Mouse (Mus musculus) heart, postnatal 10 days (tissue): ENCODE results near the gene Best1. TPM values are rescaled to one million over a fixed set of nuclear protein-coding genes. Genes with fewer than 3 reads are reported as not detected.

Source experiments
- DNase-seq, 2 experiments: peaks; one replicate each; pipeline ENCODE4 v3.0.0; 2021
- intact Hi-C: fragments of 180-260 bp; cut with DNase I; formaldehyde crosslinking; loops from one replicate; pipeline ENCODE4 v1.15.1; 2025
- total RNA-seq, 2 experiments: library from RNA; stranded (reverse); gene quantifications; 2 replicates each; pipeline ENCODE4 v1.2.3; 2021

The Best1 gene
- total RNA-seq, 2 experiments from 2014 or later = 0.20 to 0.36 TPM

DNA sequence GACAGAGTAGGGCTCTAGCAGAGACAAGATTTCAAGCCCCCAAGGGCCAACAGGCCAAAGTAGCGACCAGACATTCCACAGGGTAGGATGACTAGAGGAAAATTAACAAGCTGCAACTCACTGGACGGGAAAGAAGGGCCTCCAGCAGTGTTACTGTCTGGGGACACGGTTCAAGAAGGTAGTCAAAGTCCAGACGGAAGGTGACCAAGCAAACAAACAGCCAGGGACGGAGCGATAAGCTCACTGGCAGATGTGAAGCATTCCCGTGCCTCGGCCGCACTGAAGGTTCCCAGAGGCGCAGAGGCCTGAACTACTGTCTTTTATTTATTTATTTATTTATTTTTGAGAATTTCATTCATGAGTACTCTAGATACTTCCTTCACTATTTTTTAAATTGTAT, 24.3 kb downstream of the Best1 start:
- intact Hi-C loops = loop anchor here (5.0 kb wide), 1 partner anchor 840 kb away; the partner anchor contains the start of gene Asrgl1
- no peak for DNase-seq

DNA sequence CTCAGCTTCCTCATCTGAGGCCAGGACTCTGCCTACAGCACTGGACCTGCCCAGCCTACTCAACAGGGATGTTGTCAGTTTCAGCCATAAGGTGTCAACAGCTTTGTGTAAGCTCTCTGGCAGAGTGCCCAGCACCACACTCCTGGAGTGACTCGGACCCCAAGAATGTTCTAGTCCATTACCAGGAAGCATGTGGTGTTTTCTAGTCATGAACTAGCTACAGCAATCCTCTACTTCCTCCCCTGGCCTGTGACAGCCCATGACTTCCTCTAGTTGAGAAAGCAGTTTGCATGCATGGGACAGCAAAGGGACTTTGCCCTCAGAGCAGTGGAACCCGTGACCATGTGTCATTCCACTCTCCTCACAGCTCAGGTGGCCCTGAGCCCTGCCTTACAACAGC, 26.6 kb downstream of the Best1 start:
- intact Hi-C loops = loop anchor here (5.0 kb wide), 1 partner anchor 838 kb away; the partner anchor contains the start of gene Asrgl1
- DNase-seq = peak in 1 of 2 experiments; percentile 48

DNA sequence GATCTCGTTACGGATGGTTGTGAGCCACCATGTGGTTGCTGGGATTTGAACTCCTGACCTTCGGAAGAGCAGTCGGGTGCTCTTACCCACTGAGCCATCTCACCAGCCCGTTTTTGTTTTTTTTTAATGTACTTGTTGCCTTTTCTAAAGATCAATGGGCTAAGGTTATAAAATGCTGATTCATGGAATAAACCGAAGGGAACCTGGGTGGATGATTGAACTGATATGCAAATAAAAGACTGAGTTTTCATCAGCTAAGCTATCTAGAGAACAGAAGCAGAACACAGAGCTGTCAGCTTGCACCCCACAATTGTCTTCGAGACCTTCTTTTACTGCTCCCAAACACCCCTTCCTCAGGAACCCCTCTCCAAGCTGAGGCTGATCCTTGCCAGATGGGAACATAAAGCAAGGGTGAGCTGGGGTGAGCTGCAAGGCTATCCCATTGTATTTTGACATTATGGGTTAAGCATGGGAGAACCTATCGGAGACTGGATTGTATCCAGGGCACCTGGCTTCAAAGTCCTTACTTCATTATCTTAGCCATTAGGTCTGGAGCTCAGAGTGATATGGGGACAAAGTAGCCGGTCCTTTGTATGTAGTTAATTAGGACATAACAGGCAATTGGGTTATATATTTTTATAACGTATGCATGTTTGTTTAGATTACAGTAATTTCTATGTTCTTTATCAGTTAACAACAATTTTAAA, 33.2 kb downstream of the Best1 start:
- intact Hi-C loops = no loop called here

DNA sequence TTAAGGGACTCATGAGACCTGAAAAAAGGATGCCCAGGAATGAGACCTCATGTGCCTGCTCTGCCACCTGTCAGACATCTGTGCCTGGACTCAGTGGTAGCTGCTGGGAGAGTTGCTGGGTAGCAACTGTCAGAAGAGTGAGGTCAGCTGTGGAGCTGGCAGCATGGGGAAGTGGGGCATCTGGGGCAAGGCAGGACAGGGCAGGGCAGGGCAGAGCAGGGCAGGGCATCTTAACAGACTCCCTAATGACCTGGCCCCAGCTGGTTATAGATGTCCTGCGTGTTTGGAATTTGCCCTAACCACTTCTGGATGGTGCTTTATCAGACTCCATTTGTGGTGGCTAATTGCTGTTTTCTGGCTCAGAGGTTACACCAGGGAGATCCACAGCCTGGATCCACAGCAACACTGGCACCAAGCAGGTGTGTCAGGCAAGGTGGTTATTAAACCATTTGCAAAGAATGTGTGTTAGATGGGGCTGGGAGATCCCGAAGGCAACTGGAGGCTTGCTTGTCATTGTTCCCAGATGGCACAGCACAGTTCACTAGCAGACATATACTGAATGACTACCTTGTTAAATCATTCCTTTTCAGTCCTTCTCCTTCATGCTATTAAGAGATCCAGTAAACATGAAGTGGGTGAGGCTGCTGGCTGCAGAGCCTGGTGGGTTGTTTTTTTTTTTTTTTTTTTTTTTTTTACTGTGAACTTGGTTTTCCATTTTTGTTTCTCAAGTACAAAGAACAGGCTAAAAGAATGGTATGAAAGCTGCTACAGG, 35.2 kb downstream of the Best1 start:
- intact Hi-C loops = no loop called here
- no peak for DNase-seq

More for the DNA sequence above, 33.2 kb downstream of the Best1 start:
- DNase-seq = no peak

DNA sequence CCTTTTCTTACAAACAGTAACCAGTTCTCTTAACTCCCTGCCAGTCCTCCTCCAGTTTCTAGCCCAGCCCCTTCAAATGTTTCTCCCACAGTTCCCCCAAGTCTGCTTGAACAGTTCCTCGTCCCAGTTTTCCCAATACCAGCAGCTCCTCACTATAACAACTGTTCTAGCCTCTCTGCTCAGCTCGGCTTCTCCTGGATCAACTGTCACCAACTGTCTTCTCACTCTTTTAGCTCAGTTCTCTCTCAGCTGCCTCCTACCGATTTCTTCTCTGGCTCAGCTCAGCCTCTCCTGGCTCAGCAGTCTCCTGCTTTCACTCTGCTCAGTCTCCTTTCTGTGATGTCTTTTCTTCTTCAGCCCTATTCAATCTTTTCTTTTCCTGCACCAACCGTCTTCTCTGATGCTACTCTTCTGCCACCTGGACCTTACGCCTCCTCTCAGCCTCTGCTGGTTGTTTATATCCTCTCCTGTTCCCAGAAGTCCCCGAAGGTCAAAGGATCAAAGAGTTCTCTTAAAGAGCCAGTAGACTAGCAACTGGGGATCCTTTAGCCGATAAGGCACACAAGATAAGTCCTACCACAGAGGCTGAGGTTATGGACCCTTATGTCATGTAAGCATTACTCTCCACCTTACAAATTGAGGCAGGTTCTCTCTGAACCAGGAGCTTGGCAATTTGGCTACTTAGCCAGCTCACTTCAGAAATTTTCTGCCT, 37.1 kb downstream of the Best1 start:
- intact Hi-C loops = no loop called here

DNA sequence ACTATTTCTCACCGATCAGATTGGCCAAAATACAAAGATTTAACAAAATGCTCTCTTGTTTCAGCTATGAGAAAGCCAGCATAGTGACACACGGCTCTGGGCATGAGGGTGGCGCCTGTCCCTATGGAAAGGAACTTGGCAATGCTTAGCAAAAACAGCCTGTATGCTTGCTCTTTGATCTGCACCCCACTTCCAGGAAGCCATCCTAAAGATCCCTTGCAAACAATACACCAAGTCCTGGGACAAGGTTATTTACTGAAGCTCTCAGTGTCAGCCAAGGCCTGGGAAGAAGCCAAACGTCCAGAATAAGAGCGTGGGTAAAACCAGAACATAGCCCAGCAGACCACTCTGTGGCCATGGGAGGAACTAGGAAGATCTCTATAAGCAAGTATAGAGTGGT, 40.7 kb downstream of the Best1 start:
- intact Hi-C loops = no loop called here
- DNase-seq = no peak

More for the DNA sequence above, 37.1 kb downstream of the Best1 start:
- DNase-seq = no peak

DNA sequence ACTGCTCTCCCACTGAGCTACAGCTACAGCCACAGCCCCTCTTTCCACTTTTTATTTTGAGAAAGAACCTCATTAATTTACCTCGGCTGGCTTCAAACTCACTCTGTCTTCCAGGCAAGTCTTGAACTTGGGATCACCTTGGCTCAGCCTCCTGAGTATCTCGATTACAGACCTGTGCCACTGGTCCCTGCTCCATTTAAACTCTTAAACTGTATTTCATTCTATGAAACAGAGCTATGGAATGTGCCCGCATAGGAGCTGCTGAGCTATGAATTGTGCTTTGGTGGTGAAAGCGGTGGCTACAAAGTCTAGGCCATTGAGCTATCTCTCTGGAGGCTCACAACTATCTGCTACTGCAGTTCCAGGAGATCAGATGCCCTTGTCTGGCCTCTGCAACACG, 43.5 kb downstream of the Best1 start:
- intact Hi-C loops = no loop called here
- DNase-seq = no peak

DNA sequence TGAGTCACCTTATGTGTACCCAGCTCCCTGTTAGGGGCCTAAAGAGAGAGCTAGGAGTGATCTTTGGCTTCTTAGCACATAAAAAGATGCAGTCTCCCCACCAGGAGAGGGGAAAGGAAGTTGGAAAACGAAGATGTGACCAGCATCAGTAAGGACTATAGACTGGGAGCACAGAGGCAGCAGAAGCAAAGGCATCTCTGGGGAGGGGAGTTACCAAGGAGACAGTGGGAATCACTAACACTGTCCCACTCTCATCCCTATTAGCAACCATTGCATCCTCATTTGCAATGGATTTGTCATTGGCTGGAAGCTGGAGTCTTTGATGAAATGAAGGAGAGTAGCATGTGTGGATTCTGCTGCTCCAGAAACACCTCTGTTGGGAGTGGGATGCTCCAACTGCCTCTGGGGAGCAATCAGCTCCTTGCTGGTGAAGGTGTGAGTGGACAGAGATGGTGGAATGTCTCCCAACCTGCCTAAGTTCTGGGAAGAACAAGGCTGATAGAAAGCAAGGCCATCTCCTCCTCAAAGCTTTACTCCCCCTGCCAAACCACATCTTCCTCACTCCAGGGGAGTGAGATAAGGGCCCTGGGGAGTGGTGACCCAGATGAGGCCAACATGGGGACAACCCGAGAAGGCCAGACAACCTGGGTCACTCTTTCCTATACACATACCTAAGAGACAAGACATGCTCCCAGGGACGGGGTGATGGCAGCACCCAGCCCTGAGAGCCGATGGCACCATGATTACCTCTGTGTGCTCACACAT, 44.6 kb downstream of the Best1 start:
- intact Hi-C loops = no loop called here
- no peak for DNase-seq

DNA sequence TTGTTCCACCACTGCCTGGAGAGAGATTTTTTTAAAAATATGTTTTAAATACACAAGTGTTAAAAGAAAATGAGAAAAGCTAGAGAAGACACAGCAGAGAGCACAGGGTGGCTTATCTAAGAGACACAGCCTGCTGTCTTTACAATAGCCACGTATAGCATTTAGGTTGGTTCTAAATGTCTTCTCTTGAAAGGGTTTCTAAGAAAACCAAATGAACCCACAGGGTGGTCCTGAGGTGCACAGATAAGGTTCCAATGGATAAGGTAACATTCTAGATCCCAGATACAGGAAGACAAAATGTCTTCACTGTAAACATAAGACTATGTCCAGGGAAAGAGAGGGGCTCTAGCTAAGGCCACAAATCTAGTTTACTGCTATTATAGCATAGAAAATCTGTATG, 46.0 kb downstream of the Best1 start:
- intact Hi-C loops = no loop called here
- no peak for DNase-seq

DNA sequence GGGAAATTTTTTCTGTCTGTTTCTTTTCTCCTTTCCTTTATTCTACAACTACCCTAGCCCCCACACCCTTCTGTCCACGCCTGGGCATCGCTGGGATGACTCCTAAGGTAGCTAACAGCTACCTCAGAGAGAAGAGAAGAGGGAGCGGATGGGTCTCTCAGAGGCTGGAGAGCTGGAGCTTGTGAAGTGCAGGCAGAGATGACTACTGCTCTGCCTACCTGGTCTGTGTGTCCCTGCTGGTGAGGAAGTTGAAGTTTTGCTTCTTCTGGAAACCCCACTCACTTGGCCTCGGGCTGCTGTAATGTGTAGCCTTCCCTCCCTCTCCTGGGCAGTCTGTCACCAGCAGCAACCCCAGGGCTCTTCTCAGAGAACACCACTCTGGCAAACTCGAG, 46.6 kb downstream of the Best1 start:
- intact Hi-C loops = no loop called here
- no peak for DNase-seq

DNA sequence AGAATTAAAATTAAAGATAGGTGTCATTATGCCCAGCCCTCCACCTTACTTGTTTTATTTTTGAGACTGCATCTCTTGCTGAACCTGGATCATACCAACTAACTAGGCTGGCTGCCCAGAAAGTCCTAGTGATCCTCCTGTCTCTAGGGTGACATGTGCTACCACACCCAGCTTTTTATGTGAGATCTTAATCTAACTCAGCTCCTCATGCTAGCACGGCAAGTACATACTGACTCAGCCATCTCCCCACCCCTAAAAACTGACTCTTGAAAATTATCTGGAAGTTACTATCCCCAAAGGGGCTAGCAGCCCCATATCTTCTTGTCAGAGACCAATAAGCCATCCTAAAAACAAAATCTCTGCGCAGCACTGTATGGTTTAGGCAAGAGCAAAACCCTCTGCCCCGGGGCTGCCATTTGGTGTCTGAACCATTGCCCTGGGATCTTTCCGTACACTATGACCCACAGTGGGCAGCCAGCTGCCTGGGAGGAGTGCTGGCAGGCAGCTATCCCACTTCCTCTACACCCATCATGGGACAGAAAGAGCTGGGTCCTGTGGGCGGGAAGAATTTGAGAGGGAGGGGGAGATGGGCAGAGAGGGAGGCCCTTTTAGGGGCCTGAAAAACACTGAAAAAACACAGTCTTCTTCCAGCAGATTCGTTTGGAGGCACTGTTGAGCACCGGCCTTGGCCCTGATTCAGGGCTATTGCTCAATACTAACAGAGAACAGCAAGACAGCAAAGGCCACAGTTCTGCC, 47.2 kb downstream of the Best1 start:
- intact Hi-C loops = no loop called here
- DNase-seq = peak; percentile 85 to 87

DNA sequence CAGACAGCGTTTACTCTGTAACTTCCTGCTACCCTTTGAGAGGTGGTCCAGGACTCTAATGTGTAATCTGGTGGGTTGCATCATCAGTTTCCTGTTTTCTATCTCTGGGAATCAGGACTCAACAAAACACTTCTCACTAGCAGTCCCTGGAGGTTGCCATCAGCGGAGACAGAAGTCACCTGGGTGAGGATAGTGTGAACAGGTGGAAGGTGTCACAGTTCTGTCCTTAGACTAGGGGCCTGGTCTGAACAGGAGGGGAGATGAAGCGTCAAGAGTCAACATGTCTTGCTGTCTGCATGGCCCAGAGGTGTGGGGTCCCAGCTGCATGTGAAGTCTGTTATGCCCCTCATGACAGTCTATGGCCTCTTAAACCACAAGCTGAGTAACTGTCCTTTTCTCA, 48.5 kb downstream of the Best1 start:
- intact Hi-C loops = no loop called here
- no peak for DNase-seq

DNA sequence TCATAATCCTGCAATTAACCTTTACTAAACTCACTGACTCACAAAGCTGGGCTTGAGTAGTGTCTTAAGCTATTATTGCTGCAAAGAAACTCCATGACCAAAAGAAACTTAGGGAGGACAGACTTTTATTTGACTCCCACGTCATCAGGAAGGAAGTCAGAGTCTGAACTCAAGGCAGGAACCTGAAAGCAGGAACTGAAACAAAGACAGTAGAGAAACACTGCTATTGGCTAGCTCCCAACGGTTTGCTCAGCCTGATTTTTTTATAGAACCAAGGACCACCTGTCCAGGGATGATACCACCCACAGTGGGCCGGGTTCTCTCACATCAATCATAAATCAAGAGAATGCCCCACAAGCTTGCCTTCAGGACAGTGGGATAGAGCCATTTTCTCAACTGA, 49.0 kb downstream of the Best1 start:
- intact Hi-C loops = no loop called here
- no peak for DNase-seq

DNA sequence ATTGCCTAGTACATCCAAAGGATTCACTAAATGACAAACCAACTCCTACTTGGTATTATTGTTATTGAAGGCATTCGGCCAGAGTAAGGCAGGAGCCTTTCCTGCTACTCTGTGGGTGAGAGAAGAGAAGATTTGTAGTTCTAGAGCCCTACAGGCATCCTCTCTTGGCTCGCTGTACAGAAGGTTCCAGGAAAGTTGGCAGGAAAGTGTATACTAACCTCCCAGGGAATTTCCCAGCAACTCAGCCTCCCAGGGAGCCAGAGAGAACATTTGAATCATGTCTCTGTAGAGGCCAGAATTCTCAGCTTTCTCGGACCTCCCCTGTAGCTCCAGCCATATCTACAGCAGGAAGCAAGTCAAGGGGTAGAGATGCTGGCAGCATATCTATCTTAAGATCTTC, 54.4 kb downstream of the Best1 start:
- intact Hi-C loops = no loop called here
- DNase-seq = peak; percentile 54 to 59

DNA sequence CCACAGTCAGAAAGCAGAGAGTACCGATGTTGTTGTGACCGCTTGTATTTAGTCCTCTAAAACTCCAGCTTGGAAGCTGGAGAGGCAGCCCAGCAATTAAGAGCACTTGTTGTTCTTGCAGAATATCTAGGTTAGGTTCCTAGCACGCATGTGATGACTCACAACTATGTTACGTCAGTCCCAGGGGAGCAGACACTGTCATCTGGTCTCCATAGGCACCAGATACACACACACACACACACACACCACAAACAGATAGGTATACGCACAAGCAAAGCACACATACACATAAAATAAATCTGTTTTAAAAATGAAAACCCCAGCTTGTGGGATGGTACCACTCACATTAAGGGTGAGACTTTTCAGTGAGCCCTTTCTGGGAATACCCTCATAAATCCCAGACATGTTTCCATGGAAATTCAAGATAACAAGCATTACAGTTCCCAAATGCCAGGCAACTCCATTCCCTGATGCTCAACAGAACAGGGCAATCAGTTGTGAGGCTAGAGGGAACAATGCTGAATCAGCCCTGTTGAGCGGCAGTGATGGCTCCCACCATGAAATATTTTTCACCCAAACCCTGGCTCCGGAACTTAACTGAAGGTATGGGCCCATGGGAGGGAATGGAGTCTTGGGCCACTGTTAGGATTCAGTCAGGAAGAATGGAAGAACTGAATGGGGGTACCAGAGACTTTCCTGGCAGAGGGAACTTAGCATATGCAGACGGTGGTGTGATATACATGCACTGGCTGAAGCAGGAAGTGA, 55.5 kb downstream of the Best1 start:
- DNase-seq = peak in 1 of 2 experiments; percentile 53
- intact Hi-C loops = no loop called here

DNA sequence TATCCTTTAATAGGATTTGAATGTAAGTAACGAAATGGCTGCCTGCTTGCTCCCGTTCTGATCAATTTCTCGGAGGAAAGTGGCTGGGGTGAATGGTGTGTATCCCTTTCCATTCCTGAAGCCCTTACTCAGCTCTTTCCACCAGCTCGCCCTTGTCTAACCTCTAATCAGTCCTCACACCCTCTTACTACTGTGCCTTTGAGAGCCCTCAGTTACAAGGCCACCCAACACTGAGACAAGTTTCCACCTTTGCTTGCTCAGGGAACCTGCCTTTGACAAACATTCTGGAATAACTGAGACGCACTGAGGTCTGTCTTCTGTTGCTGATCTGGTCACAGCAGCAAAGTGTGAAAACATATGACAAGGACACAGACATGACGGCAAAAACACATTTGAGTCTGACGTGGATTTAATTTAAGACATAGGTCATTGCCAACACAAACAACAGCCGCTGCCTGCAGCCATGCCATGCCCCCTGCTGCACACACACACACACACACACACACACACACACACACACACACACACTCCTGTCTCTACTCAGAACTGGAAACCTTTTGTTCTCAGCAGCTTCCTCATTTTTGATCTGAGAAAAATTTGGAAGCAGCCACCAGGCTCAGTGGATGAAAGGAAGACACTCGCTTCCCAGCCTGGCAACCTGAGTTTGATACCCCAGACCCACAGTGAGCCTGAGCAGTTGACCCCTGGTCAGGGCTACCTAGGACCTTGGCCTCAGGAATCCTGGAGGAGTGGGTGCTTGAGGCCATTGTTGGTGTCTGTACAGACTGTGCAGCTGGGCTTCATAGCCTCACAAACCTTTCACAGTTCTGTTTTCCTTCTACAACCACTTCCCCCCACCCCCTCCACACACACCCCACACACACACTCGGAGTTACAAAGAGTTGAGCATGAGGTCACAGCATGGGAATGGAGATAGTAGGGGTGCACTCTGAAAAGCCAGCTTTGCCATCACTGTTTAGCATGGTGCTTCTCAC, 58.6 kb downstream of the Best1 start:
- DNase-seq = peak in 1 of 2 experiments; percentile 47

DNA sequence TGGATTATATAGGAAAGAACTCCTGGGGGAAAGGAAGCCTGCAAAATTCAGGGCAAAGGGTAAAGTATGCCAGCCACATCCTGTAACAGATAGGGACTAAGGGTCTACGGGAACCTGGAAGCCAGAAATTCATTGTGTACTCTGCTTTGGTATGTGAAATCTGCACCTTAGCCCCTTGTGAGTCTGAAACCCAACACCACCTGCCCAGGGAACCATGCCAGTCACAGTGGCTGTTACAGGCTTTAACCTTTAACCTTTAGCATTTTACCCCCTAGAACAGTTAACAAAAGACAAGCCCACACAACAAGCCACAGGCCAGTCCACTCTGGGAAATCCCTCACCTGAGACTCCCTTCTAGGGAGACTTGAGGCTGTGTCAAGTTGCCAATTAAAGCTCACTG, 59.6 kb downstream of the Best1 start:
- intact Hi-C loops = no loop called here
- no peak for DNase-seq

More for the DNA sequence above, 58.6 kb downstream of the Best1 start:
- intact Hi-C loops = no loop called here

DNA sequence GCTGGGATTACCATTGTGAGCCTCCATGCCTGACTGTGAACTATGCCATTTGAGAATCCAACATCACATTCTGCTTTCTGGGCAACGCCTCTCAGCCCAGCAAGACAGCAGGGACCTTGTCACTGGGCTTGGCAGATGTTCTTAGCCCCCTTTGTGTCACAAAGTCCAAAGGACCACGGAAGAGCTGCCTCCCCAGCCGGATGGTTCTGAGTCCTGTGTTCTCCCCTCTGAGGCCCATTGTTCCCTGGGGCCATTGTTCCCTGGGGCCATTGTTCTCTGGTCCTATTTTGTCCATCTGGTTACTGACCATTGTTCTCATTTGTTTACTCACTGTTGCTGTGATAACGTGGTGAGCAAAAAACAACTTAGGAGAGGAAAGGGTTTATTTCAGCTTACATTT, 60.5 kb downstream of the Best1 start:
- DNase-seq = no peak
- intact Hi-C loops = no loop called here
